In the genomic region with DNA sequence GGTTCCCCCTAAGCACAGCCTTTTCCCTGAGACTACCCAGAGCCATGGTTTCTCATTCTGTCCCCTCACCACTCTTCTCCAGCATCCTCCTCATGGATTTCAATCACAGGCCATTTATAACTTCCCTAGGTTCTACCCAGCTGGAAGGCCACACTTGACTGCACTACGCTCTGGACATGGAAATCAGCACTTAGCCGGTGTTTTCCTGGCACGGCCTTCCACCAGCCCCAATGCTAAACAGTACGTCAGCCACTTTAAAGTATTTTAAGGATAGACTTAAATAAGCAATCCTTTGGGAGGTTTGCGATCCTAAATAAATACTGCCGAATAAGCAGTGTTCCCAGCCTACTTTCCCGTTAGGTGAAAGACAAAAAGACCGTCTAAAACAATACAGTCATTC, we compare ENCODE assay signal across 19 mouse cellular contexts. TPM values are rescaled to one million over a fixed set of nuclear protein-coding genes. Genes with fewer than 3 reads are reported as not detected.
A peak's percentile ranks its signal among the peaks of the same experiment; 100 is the strongest.
DNase-seq lines count a peak whose midpoint lies in the region; ATAC-seq and TF ChIP-seq lines count a peak whose summit lies in the region.
"Had no signal": no experiment of that assay in that cellular context is flagged by ENCODE, and none has a peak within 500 bp of the region (broad histone marks: within the 10 kb centered on the region; RNA-seq: fewer than 3 reads in every experiment).

No protein-coding gene starts in this region.

- no peaks in the 10 kb centered on the region for H3K36me3 ChIP-seq in heart, embryonic 15.5 days
- H3K36me3 ChIP-seq in kidney, embryonic 14.5 days (ENCODE audit: control insufficient read depth, insufficient read depth, low read length): no peaks in the 10 kb centered on the region
- peaks cover 1% of the 10 kb centered on the region for H3K36me3 ChIP-seq in liver, embryonic 13.5 days
- H3K36me3 ChIP-seq in liver, postnatal 0 days (replicated peaks; ENCODE audit: insufficient read depth, low read length): no peaks in the 10 kb centered on the region
- H3K36me3 ChIP-seq: embryonic facial prominence, embryonic 13.5 days; forebrain, embryonic 12.5 days; intestine, embryonic 15.5 days had no signal

- TF ChIP-seq EP300 in liver, postnatal 0 days (IDR thresholded peaks at IDR 0.05; ENCODE audit: low read depth): no peak

- peaks cover 88% of the 10 kb centered on the region for H3K4me1 ChIP-seq in heart, embryonic 15.5 days (replicated peaks)
- H3K4me1 ChIP-seq in kidney, embryonic 14.5 days (ENCODE audit: control insufficient read depth, insufficient read depth, low read length): peaks cover 32% of the 10 kb centered on the region; the same call in 1 of the 2 replicates
- H3K4me1 ChIP-seq in liver, embryonic 13.5 days (replicated peaks): peaks cover 97% of the 10 kb centered on the region
- H3K4me1 ChIP-seq in liver, postnatal 0 days (ENCODE audit: insufficient read depth): peaks cover 68% of the 10 kb centered on the region

- no peaks in the 10 kb centered on the region for H3K27me3 ChIP-seq in heart, embryonic 15.5 days
- no peaks in the 10 kb centered on the region for H3K27me3 ChIP-seq in kidney, embryonic 14.5 days (ENCODE audit: control insufficient read depth, insufficient read depth, low read length)
- H3K27me3 ChIP-seq in liver, embryonic 13.5 days: no peaks in the 10 kb centered on the region
- no peaks in the 10 kb centered on the region for H3K27me3 ChIP-seq in liver, postnatal 0 days (ENCODE audit: insufficient read depth, low read length)
- H3K27me3 ChIP-seq: embryonic facial prominence, embryonic 13.5 days; forebrain, embryonic 12.5 days; intestine, embryonic 15.5 days had no signal

- H3K9me3 ChIP-seq in heart, embryonic 15.5 days (replicated peaks): no peaks in the 10 kb centered on the region
- H3K9me3 ChIP-seq in kidney, embryonic 14.5 days (ENCODE audit: control insufficient read depth, low read length): no peaks in the 10 kb centered on the region
- no peaks in the 10 kb centered on the region for H3K9me3 ChIP-seq in liver, embryonic 13.5 days (replicated peaks)
- no peaks in the 10 kb centered on the region for H3K9me3 ChIP-seq in liver, postnatal 0 days (ENCODE audit: low read length)
- H3K9me3 ChIP-seq: embryonic facial prominence, embryonic 13.5 days; forebrain, embryonic 12.5 days; hindbrain, embryonic 10.5 days; intestine, embryonic 15.5 days had no signal

- no peak overlapping the region for H3K4me2 ChIP-seq in heart, embryonic 15.5 days
- no peak overlapping the region for H3K4me2 ChIP-seq in kidney, embryonic 14.5 days (replicated peaks; ENCODE audit: low read depth, low read length)
- no peak overlapping the region for H3K4me2 ChIP-seq in liver, embryonic 13.5 days
- no peak overlapping the region for H3K4me2 ChIP-seq in liver, postnatal 0 days (ENCODE audit: low read depth, low read length)
- H3K4me2 ChIP-seq: embryonic facial prominence, embryonic 13.5 days; forebrain, embryonic 12.5 days; hindbrain, embryonic 14.5 days; intestine, embryonic 15.5 days had no signal

- no peak overlapping the region for H3K9ac ChIP-seq in heart, embryonic 15.5 days
- no peak overlapping the region for H3K9ac ChIP-seq in kidney, embryonic 14.5 days (ENCODE audit: low read depth, low read length)
- no peak overlapping the region for H3K9ac ChIP-seq in liver, embryonic 13.5 days
- no peak overlapping the region for H3K9ac ChIP-seq in liver, postnatal 0 days (replicated peaks)
- H3K9ac ChIP-seq: embryonic facial prominence, embryonic 13.5 days; forebrain, embryonic 12.5 days; hindbrain, embryonic 14.5 days; intestine, embryonic 15.5 days had no signal

- no peak for TF ChIP-seq CTCF in liver, postnatal 0 days (IDR thresholded peaks at IDR 0.05; ENCODE audit: low read depth)

- H3K4me3 ChIP-seq in heart, embryonic 15.5 days: no peak overlapping the region
- no peak overlapping the region for H3K4me3 ChIP-seq in kidney, embryonic 14.5 days (ENCODE audit: low read length)
- no peak overlapping the region for H3K4me3 ChIP-seq in liver, embryonic 13.5 days (replicated peaks)
- H3K4me3 ChIP-seq in liver, postnatal 0 days (ENCODE audit: low read depth, low read length): no peak overlapping the region
- H3K4me3 ChIP-seq: embryonic facial prominence, embryonic 13.5 days; forebrain, embryonic 12.5 days; gastrocnemius, adult 2 months; hindbrain, embryonic 10.5 days; intestine, embryonic 15.5 days had no signal

- DNase-seq in heart, adult 8-10 months (ENCODE audit: low spot score): no peak
- DNase-seq in kidney, adult 11 months: peak; percentile 52
- DNase-seq in liver, embryonic 13.5 days: no peak
- no peak for DNase-seq in liver, postnatal 0 days
- DNase-seq: adrenal gland, adult 2 months; adrenal gland, postnatal 25 days; cerebellum, adult 18-20 months; cerebellum, adult 9-11 months; cerebellum, postnatal 36 days; gastrocnemius, adult 2 months; gastrocnemius, postnatal 25 days had no signal

- peak overlapping the region; percentile 67 for H3K27ac ChIP-seq in heart, embryonic 15.5 days
- no peak overlapping the region for H3K27ac ChIP-seq in kidney, embryonic 14.5 days (ENCODE audit: low read depth, low read length)
- peak overlapping the region; percentile 20; the same call in 1 of the 2 replicates for H3K27ac ChIP-seq in liver, embryonic 13.5 days
- H3K27ac ChIP-seq in liver, postnatal 0 days (ENCODE audit: low read depth): no peak overlapping the region
- H3K27ac ChIP-seq: embryonic facial prominence, embryonic 13.5 days; forebrain, embryonic 12.5 days; hindbrain, embryonic 10.5 days; hindbrain, embryonic 14.5 days; intestine, embryonic 15.5 days had no signal

- no peak; the same call in 1 of the 2 replicates for ATAC-seq in heart, embryonic 15.5 days (replicated peaks; ENCODE audit: insufficient number of reproducible peaks, insufficient read depth, low FRiP score, low read depth)
- no peak for ATAC-seq in kidney, embryonic 14.5 days (ENCODE audit: low FRiP score, low TSS enrichment)
- ATAC-seq in liver, embryonic 13.5 days (ENCODE audit: low read depth): no peak
- no peak for ATAC-seq in liver, postnatal 0 days
- ATAC-seq: forebrain, embryonic 16.5 days; intestine, embryonic 15.5 days had no signal

- WGBS in heart, embryonic 15.5 days: 35% methylated on average over 8 of the region's 8 CpGs
- 68% methylated on average over 8 of the region's 8 CpGs for whole genome bisulfite sequencing in kidney, embryonic 14.5 days
- WGBS in liver, embryonic 13.5 days (ENCODE audit: insufficient replicate concordance): 91% methylated on average over 8 of the region's 8 CpGs
- whole genome bisulfite sequencing in liver, postnatal 0 days (ENCODE audit: insufficient replicate concordance): 77% methylated on average over 8 of the region's 8 CpGs

RNA-seq across cellular contexts. Expression of a gene that starts 29.8 kb away (rescaled TPM):
- 34.5 and 39.6 TPM in 2 replicates for polyA plus RNA-seq in heart, embryonic 15.5 days (2015; fragmentation: Nextera tagmentation; extraction: Ambion mirVana)
- 10 to 100 TPM; 52.8 to 75.4 (median 55.2) TPM for total RNA-seq in heart, adult 8-10 months (2022)
- polyA plus RNA-seq in kidney, embryonic 14.5 days (2014; fragmentation: Nextera tagmentation; extraction: Ambion mirVana): 24.2 and 51.5 TPM in 2 replicates
- polyA plus RNA-seq in liver, embryonic 13.5 days (2015; fragmentation: Nextera tagmentation; extraction: Ambion mirVana): 30.6 and 36.0 TPM in 2 replicates
- polyA plus RNA-seq in liver, postnatal 0 days (2015; fragmentation: Nextera tagmentation; extraction: Ambion mirVana): 19.3 and 20.4 TPM in 2 replicates

Comparison
In these comparisons a context has a peak if more than half of its experiments do, and no peak if none do; other contexts are left out.
1. H3K27ac ChIP-seq: peak in heart, embryonic 15.5 days (single experiment) and liver, embryonic 13.5 days (single experiment); none in kidney, embryonic 14.5 days (single experiment) and liver, postnatal 0 days (single experiment).